Mouse (Mus musculus) Muller cell, postnatal 12 days (primary cell): ENCODE measurements at regions not wholly inside any gene's neighbourhood (a gene's known extent, or its start where the extent isn't known, plus 50 kb on each side); places are given as distances from the start of the nearest gene placed in this dataset.

Source experiments
- DNase-seq: peaks from one replicate; pipeline ENCODE4 v3.0.0-alpha.2; 2015; ENCODE audit errors: inconsistent ontology term

DNA sequence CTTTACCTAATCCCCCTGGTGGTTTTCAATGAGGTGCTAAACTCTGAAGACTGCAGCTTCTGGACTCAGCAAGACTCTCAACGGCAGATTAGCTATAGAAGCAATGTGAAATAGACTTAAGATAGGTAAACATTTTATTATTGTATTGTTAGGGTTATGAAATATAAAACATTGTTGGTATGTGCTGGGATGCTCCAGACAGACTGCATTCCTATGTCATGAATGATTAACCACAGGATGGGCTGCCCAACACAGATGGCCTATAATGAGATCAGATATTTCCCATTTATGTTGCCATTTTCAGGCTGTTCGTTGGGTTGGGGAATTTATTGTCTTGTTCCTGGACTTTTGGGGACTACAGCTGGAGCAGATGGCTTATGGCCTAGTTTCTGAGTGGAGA, 1711.3 kb upstream of the Cdh20 start:
- peak; percentile 84 for DNase-seq

DNA sequence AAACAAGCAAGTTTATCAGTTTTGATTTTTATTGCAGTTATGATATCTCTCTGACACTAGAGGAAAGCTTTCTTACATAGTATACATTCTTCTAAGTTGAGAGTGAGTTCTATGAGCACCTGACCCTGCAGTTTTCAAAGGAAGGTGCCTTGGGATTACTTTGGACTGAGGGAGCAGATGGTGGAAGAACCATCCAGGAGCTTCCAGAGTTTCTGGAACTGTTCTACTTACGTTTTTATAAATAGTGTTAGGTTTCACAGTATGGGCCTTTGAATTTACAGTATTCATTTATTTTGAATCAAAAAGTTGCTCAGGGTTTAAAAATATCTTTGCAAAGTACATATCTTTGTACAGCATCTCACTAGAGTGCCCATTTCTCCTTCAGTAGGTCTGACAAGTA, 1697.3 kb upstream of the Cdh20 start:
- DNase-seq, result no peak

DNA sequence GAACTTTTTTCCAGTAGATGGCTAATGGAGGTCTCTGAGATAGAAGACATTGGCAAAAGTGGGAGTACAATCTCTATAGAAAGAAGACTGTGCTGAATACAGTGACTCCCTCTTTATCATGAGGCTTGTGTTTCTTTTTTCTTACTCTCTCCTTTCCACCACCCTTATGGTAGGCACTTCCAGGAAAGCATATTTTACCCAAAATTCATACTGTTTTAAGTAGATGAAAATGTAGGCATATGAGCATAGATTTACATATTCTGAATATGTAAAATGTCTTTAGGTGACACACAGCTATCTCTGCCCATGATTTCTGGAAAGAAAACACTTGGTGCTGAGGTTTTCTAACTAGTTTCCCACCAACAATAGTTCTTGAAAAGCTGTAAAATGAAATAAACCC, 1691.7 kb upstream of the Cdh20 start:
- no peak for DNase-seq

DNA sequence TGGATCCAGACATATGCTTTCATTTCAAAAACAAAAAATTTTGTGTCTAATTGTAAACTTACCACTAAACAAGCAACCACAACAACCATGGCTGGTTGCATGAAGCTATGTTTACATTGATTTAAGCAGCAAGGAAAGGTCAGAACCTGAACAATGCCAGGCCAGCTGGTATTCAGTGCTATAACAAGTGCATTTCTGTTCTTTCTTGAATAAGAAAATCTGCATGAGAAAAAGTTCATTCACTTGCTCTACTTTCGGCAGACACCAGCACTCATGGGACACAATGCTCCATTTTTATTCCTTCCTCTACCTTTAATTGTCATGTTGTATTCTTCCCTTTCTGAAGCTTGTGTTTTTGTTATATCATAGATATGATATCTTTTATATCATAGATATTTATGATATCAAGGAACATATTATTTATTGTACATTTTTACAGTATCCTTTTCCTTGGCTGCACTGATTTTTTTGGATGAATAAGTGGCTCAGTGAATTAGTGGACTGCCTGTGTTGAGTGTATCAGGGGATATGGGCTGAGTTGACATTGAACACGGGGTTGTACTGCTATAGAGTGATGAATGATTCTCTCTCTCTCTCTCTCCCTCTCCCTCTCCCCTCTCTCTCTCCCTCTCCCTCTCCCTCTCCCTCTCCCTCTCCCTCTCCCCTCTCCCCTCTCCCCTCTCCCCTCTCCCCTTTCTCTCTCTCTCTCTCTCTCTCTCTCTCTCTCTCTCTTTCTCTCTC, 1674.3 kb upstream of the Cdh20 start:
- DNase-seq, result no peak
